Mouse (Mus musculus) hindbrain, embryonic 15.5 days (tissue): Measurements from ENCODE around the gene Ankrd24. TPM values are rescaled to one million over a fixed set of nuclear protein-coding genes. Genes with fewer than 3 reads are reported as not detected.

Source experiments
- ATAC-seq: fragments of 200-750 bp; cut with Nextera tagmentation; 2 replicates; pipeline ENCODE4 v1.8.0; 2017; ENCODE audit warnings: low read depth, moderate number of reproducible peaks, moderate TSS enrichment; ENCODE audit not compliant: low FRiP score
- H3K27ac ChIP-seq: fragments of 300-500 bp; sonication (generic); replicated peaks from 2 replicates; pipeline ENCODE4 v1.5.1; 2015; ENCODE audit warnings: mild to moderate bottlenecking, inconsistent platforms
- H3K27me3 ChIP-seq: fragments of 300-500 bp; sonication (generic); 2 replicates; pipeline ENCODE4 v1.6.1; 2015; ENCODE audit warnings: control low read depth, inconsistent platforms
- H3K36me3 ChIP-seq: fragments of 300-500 bp; sonication (generic); 2 replicates; pipeline ENCODE4 v1.6.1; 2015; ENCODE audit warnings: control low read depth, inconsistent platforms
- H3K4me1 ChIP-seq: fragments of 300-500 bp; sonication (generic); replicated peaks from 2 replicates; pipeline ENCODE4 v1.6.1; 2015; ENCODE audit warnings: control low read depth, inconsistent platforms
- H3K4me2 ChIP-seq: fragments of 300-500 bp; sonication (generic); 2 replicates; pipeline ENCODE4 v1.6.1; 2015; ENCODE audit warnings: moderate library complexity, mild to moderate bottlenecking, inconsistent platforms
- H3K4me3 ChIP-seq: fragments of 300-500 bp; sonication (generic); 2 replicates; pipeline ENCODE4 v1.5.1; 2015; ENCODE audit warnings: mild to moderate bottlenecking, inconsistent platforms
- H3K9ac ChIP-seq: fragments of 300-500 bp; sonication (generic); 2 replicates; pipeline ENCODE4 v1.6.1; 2015; ENCODE audit warnings: inconsistent platforms
- H3K9me3 ChIP-seq: fragments of 300-500 bp; sonication (generic); 2 replicates; pipeline ENCODE4 v1.6.1; 2016; ENCODE audit warnings: control low read depth, inconsistent platforms
- WGBS: fragments of 180-500 bp; shearing (Covaris S2); methylation state at CpG from one replicate; pipeline ENCODE4 v1.1.7; 2015; 5-methylcytosine and 5-hydroxymethylcytosine counted together
- polyA plus RNA-seq: library from polyadenylated mRNA; unstranded; fragments of >200 nt; fragmentation: Nextera tagmentation; extraction: Ambion mirVana; gene quantifications from 2 replicates; pipeline ENCODE4 v1.2.1, GENCODE M21; 2015

Ankrd24 gene
- polyA plus RNA-seq, 1 experiment from 2014 or later, result 23.6 TPM

- Histone ChIP-seq H3K4me3 (no peak overlapping the region), H3K27me3 (no peaks in the 10 kb centered on the region), H3K4me1 (peaks cover 20% of the 10 kb centered on the region), H3K36me3 (no peaks in the 10 kb centered on the region), H3K9me3 (no peaks in the 10 kb centered on the region), H3K9ac (no peak overlapping the region), H3K4me2 (no peak overlapping the region), H3K27ac (no peak overlapping the region)
- WGBS, result 91% methylated on average over 1 of the region's 1 CpGs
- no peak for ATAC-seq
Measured at GRCm38 (mm10) chr10:81608308-81608707, 20.0 kb upstream of the Ankrd24 start.

- H3K4me2 ChIP-seq, result no peak overlapping the region
- H3K9me3 ChIP-seq, result no peaks in the 10 kb centered on the region
- no peaks in the 10 kb centered on the region for H3K36me3 ChIP-seq
- ATAC-seq, result no peak
- WGBS, result 67% methylated on average over 3 of the region's 3 CpGs
- no peak overlapping the region for H3K4me3 ChIP-seq
- no peak overlapping the region for H3K9ac ChIP-seq
- no peaks in the 10 kb centered on the region for H3K27me3 ChIP-seq
- no peaks in the 10 kb centered on the region for H3K4me1 ChIP-seq
- no peak overlapping the region for H3K27ac ChIP-seq
Measured at GRCm38 (mm10) chr10:81612779-81613178, 15.6 kb upstream of the Ankrd24 start.

GRCm38 (mm10) chr10:81615486-81615885 lies 12.9 kb upstream of the Ankrd24 start:
- Histone ChIP-seq H3K9ac (no peak overlapping the region), H3K4me3 (no peak overlapping the region), H3K4me1 (no peaks in the 10 kb centered on the region), H3K4me2 (no peak overlapping the region), H3K9me3 (no peaks in the 10 kb centered on the region), H3K36me3 (no peaks in the 10 kb centered on the region), H3K27ac (no peak overlapping the region), H3K27me3 (no peaks in the 10 kb centered on the region)
- ATAC-seq, result no peak
- WGBS, result 56% methylated on average over 6 of the region's 6 CpGs

GRCm38 (mm10) chr10:81619976-81620375 lies 8.4 kb upstream of the Ankrd24 start:
- H3K9me3 ChIP-seq, result no peaks in the 10 kb centered on the region
- H3K4me2 ChIP-seq, result no peak overlapping the region
- peaks cover 13% of the 10 kb centered on the region; the same call in 1 of the 2 replicates for H3K36me3 ChIP-seq
- H3K27ac ChIP-seq, result no peak overlapping the region
- no peak for ATAC-seq
- no peak overlapping the region for H3K4me3 ChIP-seq
- no peaks in the 10 kb centered on the region for H3K27me3 ChIP-seq
- 88% methylated on average over 5 of the region's 5 CpGs for WGBS
- no peaks in the 10 kb centered on the region for H3K4me1 ChIP-seq
- no peak overlapping the region for H3K9ac ChIP-seq

GRCm38 (mm10) chr10:81620786-81621185 lies 7.6 kb upstream of the Ankrd24 start:
- no peak overlapping the region for H3K4me2 ChIP-seq
- H3K9ac ChIP-seq, result no peak overlapping the region
- ATAC-seq, result no peak
- H3K36me3 ChIP-seq, result peaks cover 13% of the 10 kb centered on the region; the same call in 1 of the 2 replicates
- no peaks in the 10 kb centered on the region for H3K4me1 ChIP-seq
- H3K27me3 ChIP-seq, result no peaks in the 10 kb centered on the region
- no peak overlapping the region for H3K27ac ChIP-seq
- H3K4me3 ChIP-seq, result no peak overlapping the region
- H3K9me3 ChIP-seq, result no peaks in the 10 kb centered on the region
- WGBS, result 52% methylated on average over 9 of the region's 9 CpGs

- H3K36me3 ChIP-seq, result peaks cover 13% of the 10 kb centered on the region; the same call in 1 of the 2 replicates
- peaks cover 21% of the 10 kb centered on the region for H3K4me1 ChIP-seq
- WGBS, result 56% methylated on average over 8 of the region's 8 CpGs
- no peak overlapping the region for H3K27ac ChIP-seq
- H3K4me2 ChIP-seq, result no peak overlapping the region
- no peak overlapping the region for H3K9ac ChIP-seq
- ATAC-seq, result no peak
- no peaks in the 10 kb centered on the region for H3K27me3 ChIP-seq
- H3K4me3 ChIP-seq, result no peak overlapping the region
- no peaks in the 10 kb centered on the region for H3K9me3 ChIP-seq
Measured at GRCm38 (mm10) chr10:81623441-81623840, 4.9 kb upstream of the Ankrd24 start.

- WGBS, result 90% methylated on average over 22 of the region's 22 CpGs
- no peaks in the 10 kb centered on the region for H3K9me3 ChIP-seq
- peak overlapping the region; percentile 91 for H3K27ac ChIP-seq
- H3K4me2 ChIP-seq, result peak overlapping the region; percentile 83
- peak overlapping the region; percentile 79 for H3K9ac ChIP-seq
- ATAC-seq, result peak; percentile 2; the same call in 1 of the 2 replicates
- peaks cover 2% of the 10 kb centered on the region; the same call in 1 of the 2 replicates for H3K27me3 ChIP-seq
- peaks cover 21% of the 10 kb centered on the region for H3K4me1 ChIP-seq
- peak overlapping the region; percentile 80 for H3K4me3 ChIP-seq
- H3K36me3 ChIP-seq, result peaks cover 13% of the 10 kb centered on the region; the same call in 1 of the 2 replicates
Measured at GRCm38 (mm10) chr10:81626101-81626993, 2.0 kb upstream of the Ankrd24 start.

GRCm38 (mm10) chr10:81626994-81627835 lies 1.1 kb upstream of the Ankrd24 start, which contains the start of gene Sirt6:
Gene Sirt6 (minus strand): TSS chr10:81627797.
- 5% methylated on average over 40 of the region's 40 CpGs for whole genome bisulfite sequencing
- ATAC-seq, result peak; percentile 88
- H3K4me2 ChIP-seq, result peak within 1 kb of the TSS; percentile 83

GRCm38 (mm10) chr10:81627836-81628220 lies 512 bp upstream of the Ankrd24 start:
- 64% methylated on average over 7 of the region's 7 CpGs for WGBS
- Histone ChIP-seq H3K9me3 (no peaks in the 10 kb centered on the region), H3K27me3 (peaks cover 2% of the 10 kb centered on the region; the same call in 1 of the 2 replicates)

More at GRCm38 (mm10) chr10:81626994-81627835, 1.1 kb upstream of the Ankrd24 start, which contains the start of gene Sirt6:
- H3K36me3 ChIP-seq, result peaks cover 13% of the 10 kb centered on the region; the same call in 1 of the 2 replicates
- H3K9ac ChIP-seq, result peak within 1 kb of the TSS; percentile 79
- peaks cover 21% of the 10 kb centered on the region for H3K4me1 ChIP-seq
- H3K27me3 ChIP-seq, result peaks cover 2% of the 10 kb centered on the region; the same call in 1 of the 2 replicates
- peak within 1 kb of the TSS; percentile 91 for H3K27ac ChIP-seq
- H3K4me3 ChIP-seq, result peak within 1 kb of the TSS; percentile 80
- no peaks in the 10 kb centered on the region for H3K9me3 ChIP-seq

GRCm38 (mm10) chr10:81633253-81634099 lies 5.1 kb downstream of the Ankrd24 start:
- peaks cover 2% of the 10 kb centered on the region; the same call in 1 of the 2 replicates for H3K27me3 ChIP-seq
- H3K4me3 ChIP-seq, result peak overlapping the region; percentile 44
- peaks cover 15% of the 10 kb centered on the region for H3K4me1 ChIP-seq
- H3K9me3 ChIP-seq, result no peaks in the 10 kb centered on the region
- peak overlapping the region; percentile 73 for H3K27ac ChIP-seq
- peak overlapping the region; percentile 52 for H3K9ac ChIP-seq
- H3K36me3 ChIP-seq, result no peaks in the 10 kb centered on the region
- 4% methylated on average over 37 of the region's 37 CpGs for WGBS
- peak; percentile 90 for ATAC-seq
- H3K4me2 ChIP-seq, result peak overlapping the region; percentile 78

More at GRCm38 (mm10) chr10:81627836-81628220, 512 bp upstream of the Ankrd24 start:
- peak overlapping the region; percentile 91 for H3K27ac ChIP-seq
- H3K36me3 ChIP-seq, result peaks cover 9% of the 10 kb centered on the region; the same call in 1 of the 2 replicates
- H3K4me3 ChIP-seq, result peak overlapping the region; percentile 80
- peak overlapping the region; percentile 79 for H3K9ac ChIP-seq
- peaks cover 24% of the 10 kb centered on the region for H3K4me1 ChIP-seq
- H3K4me2 ChIP-seq, result peak overlapping the region; percentile 83
- peak; percentile 12; the same call in 1 of the 2 replicates for ATAC-seq

- H3K4me3 ChIP-seq, result no peak overlapping the region
- 21% methylated on average over 8 of the region's 8 CpGs for WGBS
- H3K36me3 ChIP-seq, result no peaks in the 10 kb centered on the region
- H3K9me3 ChIP-seq, result no peaks in the 10 kb centered on the region
- no peak overlapping the region for H3K27ac ChIP-seq
- no peak overlapping the region for H3K9ac ChIP-seq
- H3K4me1 ChIP-seq, result peaks cover 20% of the 10 kb centered on the region
- no peak overlapping the region for H3K4me2 ChIP-seq
- H3K27me3 ChIP-seq, result peaks cover under 1% of the 10 kb centered on the region; the same call in 1 of the 2 replicates
- ATAC-seq, result no peak
Measured at GRCm38 (mm10) chr10:81636338-81636737, 8.0 kb downstream of the Ankrd24 start.
